Mouse (Mus musculus) ovary, postnatal 36 days (tissue): ENCODE results near the gene Cbln1.

Source experiments
- DNase-seq: peaks from one replicate; pipeline ENCODE4 v3.0.0; 2022; ENCODE audit warnings: low spot score, mixed read lengths

Gene Cbln1

GRCm38 (mm10) chr8:87469931-87470833 lies 2.2 kb downstream of the Cbln1 start:
- DNase-seq = no peak

GRCm38 (mm10) chr8:87468958-87469815 lies 3.2 kb downstream of the Cbln1 start:
- DNase-seq = no peak

GRCm38 (mm10) chr8:87468416-87468957 lies 3.9 kb downstream of the Cbln1 start:
- DNase-seq = no peak

GRCm38 (mm10) chr8:87467906-87468305 lies 4.5 kb downstream of the Cbln1 start:
- no peak for DNase-seq

GRCm38 (mm10) chr8:87466936-87467602 lies 5.3 kb downstream of the Cbln1 start:
- no peak for DNase-seq

- DNase-seq = no peak
Observed at GRCm38 (mm10) chr8:87466335-87466734, 6.1 kb downstream of the Cbln1 start.

- no peak for DNase-seq
Observed at GRCm38 (mm10) chr8:87464446-87464845, 8.0 kb downstream of the Cbln1 start.

- DNase-seq = no peak
Observed at GRCm38 (mm10) chr8:87461801-87462200, 10.6 kb downstream of the Cbln1 start.

GRCm38 (mm10) chr8:87456949-87457348 lies 15.5 kb downstream of the Cbln1 start:
- DNase-seq = no peak

- no peak for DNase-seq
Observed at GRCm38 (mm10) chr8:87452815-87453214, 19.6 kb downstream of the Cbln1 start.

GRCm38 (mm10) chr8:87451737-87452136 lies 20.7 kb downstream of the Cbln1 start:
- no peak for DNase-seq

GRCm38 (mm10) chr8:87434592-87434991 lies 37.8 kb downstream of the Cbln1 start:
- no peak for DNase-seq

GRCm38 (mm10) chr8:87427188-87427587 lies 45.2 kb downstream of the Cbln1 start:
- no peak for DNase-seq

GRCm38 (mm10) chr8:87424706-87425105 lies 47.7 kb downstream of the Cbln1 start:
- DNase-seq = no peak

- DNase-seq = no peak
Observed at GRCm38 (mm10) chr8:87421697-87422096, 50.7 kb downstream of the Cbln1 start.
